Mouse (Mus musculus) mouse embryonic stem cell (cell line): ENCODE data around the gene Glp2r.

ENCODE experiments used
- in situ Hi-C, 2 experiments: fragments of 300-500 bp; cut with MboI; formaldehyde crosslinking; loops; 1 replicate in 1 of 2; 3 replicates in 1 of 2; pipeline ENCODE4 v1.14.3; 2019 to 2020; ENCODE audit warnings: low sequenced_read_pairs in 2 of 2, low pct_unique_long_range_greater_than_20kb in 1 of 2, mixed read lengths in 1 of 2; ENCODE audit not compliant: unreplicated experiment in 1 of 2

Glp2r gene

GRCm38 (mm10) chr11:67668460-67669007 is 102.4 kb downstream of the Glp2r start:
- in situ Hi-C loops = no loop called here

DNA sequence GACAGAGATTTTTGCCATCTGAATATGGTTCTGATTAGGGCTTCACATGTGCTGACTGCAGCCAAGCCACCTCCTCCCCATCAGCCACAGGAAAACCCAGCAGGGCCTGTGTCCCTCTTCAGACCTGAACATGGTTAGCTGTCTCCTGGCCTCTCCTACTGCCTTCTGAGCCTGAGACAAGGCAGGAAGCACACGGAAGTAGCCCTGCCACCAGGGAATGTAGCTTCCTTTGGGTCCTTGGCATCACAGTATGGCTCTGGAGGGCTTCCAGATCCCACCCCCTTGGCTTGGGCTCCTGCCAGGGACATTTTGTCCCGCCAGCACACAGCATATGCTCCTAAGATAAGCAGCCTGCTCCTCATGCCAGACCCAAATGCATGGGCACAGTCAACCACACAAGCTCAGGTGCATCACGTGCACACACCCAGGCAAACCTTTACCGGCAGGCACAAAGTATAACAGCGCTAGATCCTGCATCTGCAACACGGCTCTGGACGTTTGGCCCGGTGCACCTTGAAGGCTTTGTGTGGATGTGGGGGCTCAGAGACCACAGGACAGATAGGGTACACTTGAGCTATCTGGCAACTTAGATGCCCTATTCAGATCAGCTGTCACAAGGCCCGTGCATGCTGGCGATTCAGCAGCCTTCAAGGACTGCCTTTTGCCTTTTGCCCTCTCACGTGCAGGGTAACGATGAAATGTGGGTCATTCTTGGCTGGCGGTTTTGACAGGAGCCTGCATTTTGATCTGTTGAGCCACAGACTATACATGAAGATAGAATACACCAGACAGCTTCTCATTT is 103.2 kb downstream of the Glp2r start:
- in situ Hi-C loops = no loop called here

DNA sequence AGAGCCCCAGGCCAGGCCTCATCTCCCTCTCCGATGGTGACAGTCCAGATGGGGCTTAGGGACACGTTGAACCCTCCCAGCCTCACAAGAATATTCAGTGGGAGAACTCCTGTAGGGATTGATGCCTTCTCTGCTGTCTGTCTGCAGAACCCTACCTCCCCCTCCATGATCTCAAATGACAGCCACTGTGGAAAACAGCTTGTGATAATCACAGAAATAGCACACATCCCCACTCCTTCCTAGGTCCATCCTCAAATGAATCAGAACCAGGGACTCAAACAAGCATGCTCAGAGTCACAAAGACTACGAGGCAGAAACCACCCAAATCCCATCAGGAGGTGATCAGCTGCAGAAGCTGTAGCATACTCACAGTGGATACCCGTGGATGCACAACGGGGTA is 104.8 kb downstream of the Glp2r start:
- in situ Hi-C loops = no loop called here

DNA sequence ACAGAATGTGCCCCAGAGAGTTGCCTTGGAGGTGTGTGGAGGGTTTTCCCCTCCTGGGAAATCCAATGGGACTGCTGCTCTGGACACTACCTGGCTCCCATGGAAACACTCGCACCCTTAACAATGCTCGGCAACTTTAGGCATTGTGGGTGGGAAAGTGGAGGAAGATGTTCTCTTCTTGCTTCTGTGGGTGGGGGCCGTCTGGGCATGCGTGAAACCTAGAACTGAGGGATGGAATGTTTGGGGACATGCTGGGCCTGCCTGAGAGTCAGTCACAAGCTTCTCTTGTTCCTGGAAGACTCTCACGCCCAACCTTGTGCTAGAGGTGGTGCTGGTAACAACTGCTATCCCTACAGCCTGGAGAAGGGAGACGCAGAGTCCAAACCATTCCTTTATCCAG is 106.0 kb downstream of the Glp2r start:
- in situ Hi-C loops = no loop called here

GRCm38 (mm10) chr11:67664261-67664660 is 106.7 kb downstream of the Glp2r start:
- in situ Hi-C loops = no loop called here

- in situ Hi-C loops = no loop called here
Observed at GRCm38 (mm10) chr11:67663437-67663836, 107.5 kb downstream of the Glp2r start.

- in situ Hi-C loops = no loop called here
Observed at GRCm38 (mm10) chr11:67661465-67661864, 109.5 kb downstream of the Glp2r start.

GRCm38 (mm10) chr11:67657685-67658382 is 113.1 kb downstream of the Glp2r start:
- in situ Hi-C loops = no loop called here

DNA sequence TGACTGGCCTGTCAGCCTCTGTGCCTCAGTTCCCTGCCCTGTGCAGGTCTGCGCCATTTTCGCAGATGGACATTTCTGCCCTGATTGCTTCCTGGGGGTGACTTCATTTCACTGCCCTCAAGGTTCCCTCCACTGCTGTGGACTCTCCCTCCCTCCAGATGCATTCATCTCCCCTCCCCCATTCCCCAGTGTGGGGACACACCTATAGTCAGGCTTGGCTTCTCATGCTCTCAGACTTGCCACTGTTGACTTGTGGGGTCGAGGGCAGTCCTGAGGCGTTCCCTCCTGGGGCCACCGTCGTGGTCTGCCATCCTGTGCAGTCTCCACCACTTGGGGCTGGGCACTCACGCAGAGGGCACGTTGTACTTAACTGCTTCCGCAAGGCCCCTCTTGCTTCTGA is 114.1 kb downstream of the Glp2r start:
- in situ Hi-C loops = no loop called here

- in situ Hi-C loops = no loop called here
Observed at GRCm38 (mm10) chr11:67656366-67656765, 114.6 kb downstream of the Glp2r start.

GRCm38 (mm10) chr11:67655236-67655959 is 115.6 kb downstream of the Glp2r start:
- in situ Hi-C loops = no loop called here

- in situ Hi-C loops = no loop called here
Observed at GRCm38 (mm10) chr11:67654514-67654913, 116.4 kb downstream of the Glp2r start.

DNA sequence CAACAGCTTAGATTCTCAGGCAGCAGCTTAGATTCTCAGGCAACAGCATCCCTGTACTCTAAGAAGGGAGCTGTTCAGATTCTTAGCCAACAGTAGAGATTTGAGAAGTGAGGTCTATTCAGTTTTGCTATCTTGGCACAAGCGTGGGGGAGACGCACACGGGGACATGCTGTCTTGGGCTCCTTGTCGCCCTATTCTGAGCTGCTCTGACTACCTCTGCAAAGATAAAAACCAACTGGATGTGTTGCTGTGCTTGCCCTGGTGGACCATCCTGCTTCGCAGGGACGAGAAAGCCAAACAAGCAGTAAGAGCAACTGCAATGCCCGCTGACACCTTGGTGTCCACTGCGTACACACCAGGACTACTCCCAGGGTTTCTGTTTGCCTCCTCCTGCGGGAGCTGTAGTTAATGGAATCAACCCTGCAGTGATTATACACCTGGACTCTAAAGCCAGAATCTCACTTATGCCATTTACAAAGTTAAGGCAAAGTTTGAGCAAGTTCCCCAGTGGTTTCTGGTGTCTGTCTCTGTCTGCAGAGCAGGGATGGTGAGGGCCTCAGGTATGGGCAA is 117.3 kb downstream of the Glp2r start:
- in situ Hi-C loops = no loop called here

- in situ Hi-C loops = no loop called here
Observed at GRCm38 (mm10) chr11:67652893-67653255, 118.1 kb downstream of the Glp2r start.

DNA sequence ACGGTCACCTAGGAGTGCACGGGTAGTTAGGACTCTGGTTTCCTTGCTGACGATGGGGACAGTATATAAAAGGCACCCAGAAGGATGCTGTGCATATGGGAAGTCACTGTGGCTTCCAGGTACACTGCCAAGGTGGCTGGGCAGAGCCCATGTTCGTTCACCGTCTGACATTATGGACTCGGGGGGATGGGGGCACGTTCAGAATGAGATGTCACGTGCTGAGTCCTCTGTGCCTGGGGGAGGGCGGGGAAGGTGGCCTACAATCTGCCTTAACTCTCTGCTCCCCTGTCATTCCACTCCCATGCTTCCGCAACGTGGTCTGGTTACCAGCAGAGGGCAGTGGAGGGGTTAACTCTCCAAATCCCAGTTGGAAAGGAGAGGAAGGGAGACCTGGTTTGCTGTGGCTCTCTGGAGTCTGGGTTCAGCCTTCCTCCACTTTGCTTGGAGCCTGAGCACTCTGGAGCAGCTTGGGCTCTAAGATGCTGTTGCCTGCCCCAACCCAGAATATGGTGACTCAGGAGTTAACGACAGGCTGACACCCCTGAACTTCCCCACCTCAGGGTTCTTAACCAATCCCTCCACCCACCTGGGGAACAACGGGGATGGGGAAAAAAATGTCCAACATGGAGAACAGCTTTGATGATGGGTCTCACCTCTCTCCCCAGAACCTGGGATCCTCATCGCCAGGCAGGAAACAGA is 118.6 kb downstream of the Glp2r start:
- in situ Hi-C loops = no loop called here

- in situ Hi-C loops = no loop called here
Observed at GRCm38 (mm10) chr11:67651731-67652130, 119.2 kb downstream of the Glp2r start.

DNA sequence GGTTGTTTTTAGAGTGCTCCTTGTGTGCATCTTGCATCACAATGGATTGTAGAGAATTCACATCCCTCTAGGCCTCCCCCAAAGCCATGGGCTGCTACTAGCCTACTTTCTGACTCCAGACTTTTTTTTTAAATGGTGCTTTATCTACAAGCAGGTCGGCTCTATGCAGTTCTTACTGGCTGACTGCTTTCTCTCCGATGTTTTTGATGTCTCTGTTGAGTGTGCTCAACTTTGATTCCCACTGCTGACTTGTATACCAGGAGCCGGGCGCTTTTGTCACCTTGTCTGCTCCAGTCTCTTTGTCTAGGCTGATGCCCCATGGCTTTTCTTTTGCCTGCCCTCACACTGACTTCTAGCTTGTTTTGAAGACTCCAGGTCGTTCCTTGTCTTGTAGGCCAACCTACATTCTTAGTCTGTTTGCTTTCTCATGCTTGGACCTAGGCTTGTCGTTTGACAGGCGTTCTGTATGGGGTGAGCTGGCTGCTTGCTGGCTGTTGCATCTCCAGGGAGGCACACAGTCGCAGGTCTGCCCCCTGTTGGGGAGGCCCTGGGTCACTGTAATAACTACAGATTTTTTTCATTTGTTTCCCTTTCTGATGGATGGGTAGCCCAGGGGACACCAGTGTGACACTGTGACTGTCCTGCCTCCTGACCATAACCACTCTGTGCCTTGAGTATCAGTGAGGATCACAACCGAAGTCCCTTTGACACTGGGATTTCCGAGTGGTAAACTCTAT is 120.8 kb downstream of the Glp2r start:
- in situ Hi-C loops = loop anchor here (10.0 to 25.0 kb wide), 3 partner anchors 215 to 538 kb away; no protein-coding TSS in a partner anchor
